Mouse (Mus musculus) cerebellum, adult 9-10 months (tissue): Measurements from ENCODE around the gene Cd109.

Experiments
- DNase-seq: peaks from one replicate; pipeline ENCODE4 v3.0.0; 2022

Cd109 gene

GRCm38 (mm10) chr9:78646008-78646777, 30.8 kb downstream of the Cd109 start:
- peak; percentile 24 for DNase-seq

GRCm38 (mm10) chr9:78648641-78649040, 33.3 kb downstream of the Cd109 start:
- no peak for DNase-seq

GRCm38 (mm10) chr9:78649398-78649797, 34.1 kb downstream of the Cd109 start:
- no peak for DNase-seq

- DNase-seq, result no peak
Observed at GRCm38 (mm10) chr9:78657564-78657963, 42.2 kb downstream of the Cd109 start.

GRCm38 (mm10) chr9:78671446-78671985, 56.2 kb downstream of the Cd109 start:
- DNase-seq, result no peak

- DNase-seq, result peak; percentile 54
Observed at GRCm38 (mm10) chr9:78700691-78701090, 85.3 kb downstream of the Cd109 start.

- DNase-seq, result no peak
Observed at GRCm38 (mm10) chr9:78702509-78703239, 87.3 kb downstream of the Cd109 start.

GRCm38 (mm10) chr9:78720888-78721798, 105.8 kb downstream of the Cd109 start:
- no peak for DNase-seq

GRCm38 (mm10) chr9:78731931-78732330, 116.6 kb downstream of the Cd109 start:
- DNase-seq, result no peak

- DNase-seq, result no peak
Observed at GRCm38 (mm10) chr9:78735519-78735918, 120.2 kb downstream of the Cd109 start.

- no peak for DNase-seq
Observed at GRCm38 (mm10) chr9:78742012-78742411, 126.7 kb downstream of the Cd109 start.

- no peak for DNase-seq
Observed at GRCm38 (mm10) chr9:78750246-78750645, 134.9 kb downstream of the Cd109 start.
